Mouse (Mus musculus): ENCODE measurements around the gene Snx29.

Gene Snx29

DNA sequence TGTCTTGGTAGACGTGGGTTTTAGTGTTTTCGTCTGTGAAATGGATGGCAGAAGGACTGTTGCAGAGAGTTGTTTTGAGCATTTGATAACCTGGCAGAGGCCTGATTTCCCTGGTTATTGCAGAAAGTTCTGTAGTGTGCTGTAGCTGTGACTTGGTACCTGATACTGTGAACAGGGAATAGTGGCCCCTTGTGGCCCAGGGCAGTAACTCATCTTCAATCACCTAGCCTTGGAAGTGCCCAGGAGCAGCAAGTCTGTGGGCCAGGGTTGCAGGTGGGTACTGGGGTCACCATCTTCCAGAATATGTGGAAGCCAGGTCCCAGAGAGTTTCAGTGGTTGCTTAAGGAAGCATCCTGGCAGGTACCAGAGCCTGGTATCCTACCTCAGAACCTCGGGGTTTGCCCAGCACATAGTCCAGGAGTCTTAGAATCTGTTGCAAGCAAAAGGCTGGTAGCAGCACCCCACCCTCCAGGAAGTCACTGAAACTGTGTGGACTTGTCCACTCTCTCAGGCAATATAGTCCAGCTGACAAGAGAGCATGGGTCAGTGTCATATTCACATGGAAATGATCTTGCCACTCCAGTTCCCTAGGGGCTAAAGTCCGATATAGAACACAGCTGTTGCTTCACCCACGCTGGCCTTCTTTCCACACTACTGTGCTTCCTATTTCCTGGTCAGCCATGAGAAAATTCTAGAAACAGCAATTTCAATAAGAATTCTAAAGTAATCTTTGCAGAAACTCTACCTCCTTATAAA lies 281.1 kb downstream of the Snx29 start:
- DNase-seq, result no peak

DNA sequence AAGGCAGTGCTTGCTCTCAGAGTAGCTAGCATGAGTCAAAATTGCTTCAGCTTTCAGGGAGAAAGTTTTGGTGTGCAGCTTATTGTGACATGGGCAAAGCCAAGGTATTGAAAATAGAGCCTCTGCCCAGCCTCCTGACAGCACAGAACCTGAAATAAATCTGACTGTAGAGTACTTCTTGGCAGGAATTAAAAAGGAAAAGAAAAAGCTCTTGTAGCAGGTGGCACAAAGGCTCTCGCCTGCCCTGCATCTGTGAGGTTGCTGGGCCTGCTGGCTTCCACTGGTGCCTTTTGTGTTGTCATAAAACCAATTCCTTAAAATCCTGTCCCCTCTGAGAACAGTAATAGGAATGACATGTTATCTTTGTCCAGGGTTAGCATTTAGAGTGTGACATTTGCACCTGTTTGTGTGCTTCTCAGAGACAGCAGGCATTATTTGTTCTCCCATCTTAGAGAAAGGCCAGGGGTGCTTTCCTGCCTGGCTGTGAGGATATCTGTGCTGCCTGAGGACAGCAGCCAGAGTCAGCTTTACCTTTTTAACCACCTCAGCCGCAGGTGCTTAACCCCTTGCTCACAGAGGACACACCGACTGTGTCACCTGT lies 289.9 kb downstream of the Snx29 start:
- no peak for DNase-seq

DNA sequence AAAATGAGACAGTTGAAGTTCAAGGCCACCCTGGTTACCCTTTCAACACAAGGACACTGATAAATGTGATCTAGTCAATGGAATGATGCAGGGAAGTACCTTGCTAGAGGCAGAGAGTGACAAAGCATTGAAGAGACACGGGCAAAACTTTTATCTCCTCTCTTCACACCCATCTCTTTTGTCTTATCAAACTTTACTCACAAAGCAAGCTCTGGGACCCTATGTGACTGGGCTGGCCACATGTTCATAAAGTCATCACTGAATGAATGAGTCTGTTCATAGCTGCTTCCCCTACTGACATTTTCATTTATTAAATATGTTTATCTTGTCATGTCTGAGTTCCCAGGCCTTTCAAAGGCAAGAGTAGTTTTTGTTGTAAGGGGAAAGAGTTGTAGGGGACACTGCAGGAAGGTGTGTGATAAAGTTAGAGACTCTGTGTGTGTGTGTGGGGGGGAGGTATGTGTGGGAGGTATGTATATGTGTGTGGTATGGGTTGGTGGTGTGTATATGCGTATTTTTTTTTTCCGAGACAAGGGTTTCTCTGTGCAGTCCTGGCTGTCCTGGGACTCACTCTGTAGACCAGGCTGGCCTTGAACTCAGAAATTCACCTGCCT lies 291.8 kb downstream of the Snx29 start:
- DNase-seq, result no peak

DNA sequence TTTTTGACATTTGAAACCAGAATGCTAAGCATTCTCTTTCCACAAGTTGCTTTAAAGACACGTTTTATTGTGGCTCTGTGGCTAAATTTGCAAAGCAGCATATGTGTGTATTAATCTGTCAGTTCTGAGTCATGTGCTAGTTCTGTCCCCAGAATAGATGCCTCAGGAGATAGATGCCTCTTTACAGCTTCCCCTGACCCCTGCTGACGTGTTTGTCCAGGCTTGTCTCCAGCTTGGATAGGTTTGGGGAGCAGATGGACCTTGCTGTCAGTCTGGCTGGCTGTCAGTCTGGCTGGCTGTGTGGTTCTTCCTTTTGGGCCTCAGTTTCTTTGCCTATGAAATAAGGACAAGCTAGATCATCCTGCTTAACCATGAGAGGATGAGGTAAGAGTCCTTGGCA lies 292.9 kb downstream of the Snx29 start:
- no peak for DNase-seq

DNA sequence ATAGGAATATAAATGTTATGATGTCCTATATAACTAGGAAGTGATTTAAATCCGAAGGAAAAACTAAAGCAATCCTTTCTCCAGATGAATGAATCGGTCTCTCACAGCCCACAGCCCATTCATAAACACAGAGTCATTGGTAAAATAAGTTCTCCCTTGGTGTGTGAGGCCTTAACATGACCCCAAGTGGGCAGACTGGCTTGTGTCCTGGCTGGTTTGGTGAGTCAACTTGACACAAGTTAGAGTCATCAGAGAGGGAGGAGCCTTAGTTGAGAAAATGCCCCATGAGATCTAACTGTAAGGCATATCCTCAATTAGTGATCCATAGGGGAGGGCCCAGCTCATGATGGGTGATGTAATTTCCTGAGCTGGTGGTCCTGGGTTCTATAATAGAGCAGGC lies 297.2 kb downstream of the Snx29 start:
- DNase-seq, result no peak

DNA sequence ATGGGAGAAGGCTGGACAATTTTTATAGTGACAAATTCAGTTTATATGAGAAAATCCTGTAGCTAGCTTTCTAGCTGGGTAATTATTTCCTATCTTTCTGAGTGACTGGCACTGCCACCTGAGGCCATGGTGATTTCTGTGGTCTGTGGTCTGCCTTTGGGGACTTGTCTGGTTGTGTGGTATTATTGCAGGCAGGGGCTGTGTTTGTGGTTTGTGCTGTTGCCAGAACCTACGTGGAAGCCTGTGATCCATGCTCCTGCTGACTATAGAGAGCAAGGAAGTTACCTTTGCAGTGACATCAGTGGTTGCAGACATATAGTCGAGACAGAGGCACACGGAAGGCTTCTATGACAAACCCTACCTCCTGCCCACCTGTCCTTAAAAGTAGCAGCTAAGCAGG lies 298.3 kb downstream of the Snx29 start:
- no peak for DNase-seq

DNA sequence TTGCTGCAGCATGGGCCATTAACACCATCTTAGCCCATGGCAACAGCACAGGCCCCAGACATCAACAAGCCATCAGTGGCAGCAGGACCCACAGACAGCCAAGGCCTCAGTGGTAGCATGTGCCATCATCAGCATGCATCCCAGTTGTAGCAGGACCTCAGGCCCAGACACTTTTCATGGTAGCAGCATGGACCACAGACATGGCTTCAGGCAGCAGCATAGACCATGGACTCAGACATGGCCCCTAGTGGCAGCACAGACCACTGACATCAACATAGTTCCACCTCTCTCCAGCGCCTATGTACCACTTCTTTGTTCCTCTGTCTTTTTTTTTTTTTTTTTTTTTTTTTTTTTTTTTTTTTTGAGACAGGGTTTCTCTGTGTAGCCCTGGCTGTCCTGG lies 299.0 kb downstream of the Snx29 start:
- no peak for DNase-seq

DNA sequence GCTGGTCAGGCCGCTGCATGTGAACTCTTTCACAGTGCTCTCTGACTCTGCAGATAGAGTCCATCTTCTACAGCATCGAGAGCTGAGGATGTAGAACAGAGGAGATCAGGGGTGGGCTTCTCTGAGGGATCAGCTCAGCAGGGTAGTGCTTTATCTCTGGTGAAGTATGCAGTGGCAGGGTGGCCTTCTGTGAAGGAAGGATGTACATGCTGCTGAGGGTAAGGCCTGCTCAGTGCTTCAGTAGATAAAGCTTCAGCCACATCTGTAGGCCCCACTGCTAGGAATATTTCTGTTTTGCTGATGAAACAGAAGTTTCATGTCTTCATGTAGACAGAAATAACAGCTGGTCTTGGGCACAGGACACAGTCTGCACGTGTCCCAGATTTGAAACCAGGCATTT lies 300.3 kb downstream of the Snx29 start:
- DNase-seq, result no peak

DNA sequence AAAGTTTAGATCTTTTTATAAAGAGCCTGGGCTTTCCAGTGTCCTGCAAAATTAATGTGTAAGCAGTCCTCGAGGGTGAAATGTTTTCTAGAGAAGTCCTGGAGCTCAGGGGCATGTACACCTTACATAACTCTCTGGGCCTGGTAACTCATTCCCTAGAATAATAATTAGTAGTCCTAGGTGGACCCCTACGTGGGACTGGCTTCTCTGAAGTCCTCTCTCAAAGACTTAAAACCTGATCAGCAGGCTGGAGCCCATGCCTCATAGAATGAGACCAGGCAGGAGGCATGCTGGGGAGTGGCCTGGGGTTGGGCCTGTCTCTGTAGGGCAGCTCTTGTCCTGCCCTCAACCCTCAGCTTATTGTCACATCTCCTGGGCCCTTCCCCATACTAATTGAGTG lies 301.4 kb downstream of the Snx29 start:
- no peak for DNase-seq

DNA sequence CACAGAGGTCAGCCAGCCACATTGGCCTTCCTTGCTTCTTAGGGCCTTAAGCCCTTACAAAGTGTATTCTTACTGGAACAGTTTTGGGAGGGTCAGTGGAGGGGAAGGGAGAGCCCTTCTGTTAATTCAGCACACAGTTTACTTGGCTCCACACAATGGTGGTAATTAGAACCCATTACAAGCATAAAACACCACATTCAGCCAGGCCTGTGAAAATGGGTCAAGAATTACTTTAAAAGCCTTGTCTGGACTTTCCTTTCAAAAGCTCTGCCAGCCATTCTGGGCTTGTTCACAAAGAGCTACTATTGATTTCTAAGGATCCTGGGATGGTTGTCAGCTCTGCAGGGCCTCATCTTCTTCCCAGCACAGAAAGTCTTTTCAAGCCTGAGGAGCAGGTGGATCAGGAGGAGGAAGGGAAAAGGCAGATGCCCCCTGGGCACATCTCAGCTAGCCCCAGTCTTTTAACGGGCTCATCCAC lies 303.3 kb downstream of the Snx29 start:
- no peak for DNase-seq

DNA sequence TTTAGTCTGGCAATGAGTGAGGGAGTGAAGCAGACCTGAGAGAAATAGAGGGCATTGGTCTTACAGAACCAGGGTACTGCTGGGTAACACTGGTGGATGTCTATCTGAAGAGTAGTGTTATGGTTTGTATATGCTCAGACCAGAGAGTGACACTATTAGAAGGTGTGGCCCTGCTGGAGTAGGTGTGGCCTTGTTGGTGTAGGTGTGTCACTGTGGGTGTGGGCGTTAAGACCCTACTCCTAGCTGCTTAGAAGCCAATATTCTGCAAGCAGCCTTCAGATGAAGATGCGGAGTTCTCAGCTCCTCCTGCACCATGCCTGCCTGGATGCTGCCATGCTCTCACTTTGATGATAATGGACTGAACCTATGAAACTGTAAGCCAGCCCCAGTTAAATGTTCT lies 303.9 kb downstream of the Snx29 start:
- no peak for DNase-seq

DNA sequence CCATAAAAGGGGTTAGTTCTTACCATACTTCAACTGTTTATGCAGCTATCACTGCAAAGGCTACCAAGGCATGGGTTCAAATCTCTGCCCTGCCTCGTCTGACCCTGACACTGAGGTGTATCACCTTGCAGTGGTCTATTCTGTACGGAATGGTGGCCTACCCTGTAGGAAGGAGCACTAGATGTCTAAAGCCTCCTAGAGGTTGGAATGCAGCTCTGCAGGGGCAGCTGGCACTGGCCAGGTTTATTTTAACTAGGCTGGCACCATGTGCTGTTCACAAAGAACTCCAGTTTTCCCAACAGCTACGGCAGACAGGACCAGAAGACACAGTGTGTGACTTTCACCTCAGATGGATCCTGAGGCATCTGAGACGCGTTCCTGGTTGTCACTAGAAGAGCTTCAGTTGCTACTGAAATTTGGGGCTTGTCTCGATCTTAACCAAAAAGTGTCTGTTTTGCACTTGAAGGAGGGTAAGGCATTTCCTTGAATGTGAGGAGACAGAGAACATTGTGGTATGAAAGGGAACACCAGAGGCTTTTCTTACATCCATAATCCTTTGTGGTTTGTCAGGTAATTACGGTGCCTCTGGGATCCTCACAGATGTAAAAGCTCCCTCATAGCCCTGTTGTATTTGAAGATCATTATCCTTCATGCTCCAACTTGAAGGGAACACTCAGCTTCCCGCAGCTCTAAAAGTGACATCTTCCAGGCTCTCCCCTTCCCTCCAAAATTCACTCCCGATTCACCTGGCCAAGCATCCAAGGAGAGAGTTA lies 305.3 kb downstream of the Snx29 start:
- DNase-seq, result no peak

DNA sequence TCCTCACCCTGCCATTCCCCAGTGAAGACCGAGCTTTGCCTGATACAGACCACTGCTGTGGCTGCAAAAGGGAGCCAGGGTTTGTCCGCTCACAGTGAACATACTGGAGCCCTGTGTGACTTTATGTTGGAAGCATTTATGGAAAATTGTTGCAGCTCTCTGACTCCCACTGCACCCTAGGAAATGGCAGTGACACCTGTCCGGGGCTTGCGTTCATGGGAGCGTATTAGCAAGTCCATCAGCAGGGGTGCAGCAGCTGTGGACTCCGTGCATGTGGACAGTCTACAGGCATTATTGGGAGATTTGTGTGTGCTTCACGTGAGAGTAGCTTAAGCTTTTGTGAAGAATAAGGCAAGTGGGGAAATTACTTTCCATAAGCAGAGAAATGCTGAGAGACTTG lies 307.0 kb downstream of the Snx29 start:
- no peak for DNase-seq

DNA sequence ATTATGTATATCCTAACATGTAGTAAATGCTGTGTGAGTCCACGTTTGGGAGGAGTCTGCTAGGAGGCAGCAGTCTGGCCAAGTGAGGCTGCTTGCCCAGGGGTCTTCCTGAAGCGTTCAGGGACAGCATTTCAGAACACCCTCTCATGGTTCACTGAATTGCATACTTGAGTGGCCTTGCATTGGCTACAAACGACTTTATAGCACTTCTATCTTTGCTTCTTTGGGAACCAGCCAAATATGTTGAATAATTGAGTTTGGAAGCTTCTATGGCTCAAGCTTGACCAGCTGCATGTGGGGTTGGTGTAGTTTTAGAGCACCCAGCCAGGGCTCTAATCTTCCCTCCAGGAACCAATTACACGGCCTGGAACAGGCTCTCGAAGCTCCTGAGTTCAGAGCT lies 307.8 kb downstream of the Snx29 start:
- DNase-seq, result no peak

DNA sequence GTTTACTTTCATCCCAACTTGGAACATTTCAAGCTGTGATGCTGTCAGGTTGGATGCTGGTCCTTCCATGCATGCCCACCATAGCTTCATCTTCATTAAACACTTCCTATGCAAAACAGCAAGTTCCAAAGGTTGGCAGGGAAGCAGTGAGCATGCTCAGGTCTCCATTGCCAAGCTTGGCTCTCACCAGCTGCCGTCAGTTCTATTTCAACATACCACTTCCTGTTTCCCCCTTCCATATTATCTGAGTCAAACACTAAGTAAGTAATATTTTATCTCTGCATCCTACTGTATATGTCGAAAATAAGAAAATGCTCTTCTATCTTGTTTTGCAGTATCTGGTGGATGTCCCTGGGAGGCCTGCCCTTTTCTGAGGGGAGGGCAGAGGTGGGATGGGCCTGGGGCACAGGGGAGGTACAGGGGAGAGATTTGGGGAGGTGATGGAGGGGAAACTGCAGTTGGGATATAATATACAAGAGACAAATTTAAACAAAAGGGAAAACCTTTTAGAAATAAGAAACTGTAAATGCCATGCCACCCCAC lies 309.6 kb downstream of the Snx29 start:
- DNase-seq, result no peak

DNA sequence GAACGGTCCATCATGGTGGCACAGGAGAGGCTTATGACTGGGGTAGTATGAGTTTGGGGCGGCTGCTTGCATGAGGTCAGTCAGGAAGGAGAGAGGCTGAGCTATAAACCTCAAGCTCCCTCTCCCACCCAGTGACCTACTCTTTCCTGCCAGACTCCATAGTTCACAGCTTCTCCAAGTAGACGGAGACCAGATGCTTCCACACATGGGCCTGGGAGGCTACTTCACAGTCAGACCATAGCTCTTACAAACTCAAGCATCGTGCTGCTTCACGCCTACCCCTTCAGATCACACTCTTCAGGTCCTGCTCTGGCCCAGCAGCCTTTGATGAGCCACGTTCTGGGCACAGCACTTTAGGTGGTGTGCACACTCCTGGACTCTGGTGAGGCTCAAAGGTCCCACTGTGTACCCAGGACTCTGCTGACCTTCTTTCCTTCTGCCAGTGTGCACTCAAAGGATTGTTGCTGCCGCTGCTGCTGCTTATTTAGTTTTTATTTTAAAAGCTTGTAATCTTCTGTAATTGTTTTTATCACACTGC lies 313.6 kb downstream of the Snx29 start:
- DNase-seq, result no peak

DNA sequence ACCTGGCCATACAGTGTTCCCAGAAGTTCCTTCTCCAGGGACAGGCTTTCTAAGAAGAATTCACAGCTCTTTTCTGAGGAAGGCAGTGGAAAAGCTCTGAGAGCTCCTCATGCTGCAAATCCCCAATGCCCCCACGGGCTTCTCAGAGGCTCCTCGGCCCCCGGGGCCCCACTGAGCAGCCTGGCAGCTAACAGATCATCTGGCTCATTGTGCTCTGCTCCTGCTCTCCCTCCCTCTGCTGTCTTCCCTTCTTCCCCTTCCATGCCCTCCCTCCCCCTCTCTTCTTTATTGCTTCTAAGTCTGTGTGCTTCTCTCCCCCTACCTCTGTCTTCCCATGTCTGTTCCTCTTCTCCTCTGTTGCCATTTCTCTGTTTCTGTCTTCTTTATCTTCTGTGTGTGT lies 314.2 kb downstream of the Snx29 start:
- DNase-seq, result no peak

DNA sequence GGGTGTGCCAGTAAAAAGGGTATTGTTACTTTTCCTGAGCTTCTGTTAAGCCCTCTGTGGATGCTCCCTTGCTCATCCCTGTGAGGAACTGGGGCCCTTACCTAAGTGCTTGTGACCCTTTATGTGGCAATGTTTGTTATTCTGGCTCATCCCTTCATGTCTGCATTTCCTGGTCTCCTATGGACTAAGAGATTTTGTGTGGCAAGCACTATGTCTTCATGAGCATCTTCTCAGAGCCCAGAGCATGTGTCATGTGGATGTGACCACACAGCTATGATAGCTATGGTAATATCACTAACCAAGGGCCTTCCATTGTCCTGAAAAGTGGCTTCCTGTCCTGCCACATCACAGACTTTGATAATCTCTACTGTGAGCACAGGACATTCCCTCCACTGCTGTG lies 315.1 kb downstream of the Snx29 start:
- DNase-seq, result no peak

DNA sequence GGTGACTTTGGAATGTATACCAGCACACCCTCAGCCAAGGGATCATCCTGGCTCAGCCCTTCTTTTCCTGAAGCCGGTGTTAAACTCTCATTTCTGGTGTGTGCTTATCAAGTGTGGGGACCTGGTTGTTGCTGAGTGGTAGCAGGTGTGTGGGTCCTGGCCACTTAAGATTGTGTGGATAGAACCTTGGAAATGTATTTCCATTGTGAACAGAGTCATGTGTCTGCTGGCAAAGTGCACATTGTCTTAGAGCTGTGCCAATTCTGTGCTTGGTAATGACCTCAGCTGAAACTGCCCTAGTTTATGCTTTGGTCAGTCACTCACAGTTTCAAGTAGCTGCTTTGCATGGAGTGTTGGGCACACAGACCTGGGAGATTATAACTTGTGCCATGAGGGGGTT lies 316.0 kb downstream of the Snx29 start:
- no peak for DNase-seq

DNA sequence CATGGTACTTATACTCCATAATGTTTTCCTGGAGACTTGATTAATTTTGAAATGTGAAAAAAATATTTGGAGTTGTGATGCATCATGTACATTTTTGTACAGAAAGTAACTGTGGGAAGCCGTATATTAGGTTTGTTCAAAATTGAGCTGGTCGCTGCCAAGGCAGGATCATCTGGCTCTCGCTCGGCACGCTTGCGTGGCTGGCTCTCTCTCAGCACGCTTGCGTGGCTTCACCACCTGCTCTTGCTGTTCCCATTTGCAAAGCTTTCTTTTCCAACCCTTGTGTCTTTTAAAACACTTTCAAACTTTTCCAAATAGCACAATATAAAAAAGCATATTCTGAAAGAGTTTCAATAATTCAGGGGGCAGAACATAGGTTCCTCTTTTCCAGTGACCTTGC lies 317.2 kb downstream of the Snx29 start:
- DNase-seq, result no peak

DNA sequence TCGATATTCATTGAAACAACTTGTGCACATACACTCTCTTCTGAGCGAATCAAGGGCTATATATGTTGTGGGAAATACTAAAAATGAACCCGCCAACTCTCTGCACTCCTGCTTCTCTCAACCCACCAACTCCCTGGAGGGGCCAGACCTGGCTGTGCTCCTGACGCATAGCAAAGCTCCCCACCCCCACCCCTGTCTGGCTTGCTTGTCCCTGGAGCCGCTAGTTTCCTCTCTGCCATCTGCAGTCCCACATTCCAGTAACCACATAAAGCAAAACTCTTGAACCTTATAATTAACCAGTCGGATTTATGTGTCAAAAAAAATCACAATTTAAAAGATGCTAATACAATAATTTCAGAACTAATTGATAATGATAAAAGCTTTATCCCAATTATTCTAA lies 320.9 kb downstream of the Snx29 start:
- no peak for DNase-seq

DNA sequence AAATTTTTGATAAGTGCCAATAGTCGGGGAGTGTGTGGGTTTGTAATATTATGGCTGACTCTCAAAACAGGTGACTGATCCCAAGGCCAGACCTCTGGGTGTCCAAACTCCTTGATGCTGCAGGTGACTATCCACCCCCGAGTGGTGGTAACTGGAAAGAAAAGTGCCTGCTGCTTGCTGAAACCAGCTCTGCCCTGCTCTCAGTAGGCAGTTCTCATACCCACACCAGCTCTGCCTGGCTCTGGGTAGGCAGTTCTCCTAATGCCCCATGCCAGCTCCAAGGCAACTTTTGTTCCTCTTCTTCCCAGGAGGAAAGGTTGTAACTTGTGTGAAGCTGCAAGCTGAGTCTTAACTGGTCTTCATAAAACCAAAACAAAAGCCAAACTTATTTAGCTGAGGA lies 321.7 kb downstream of the Snx29 start:
- no peak for DNase-seq

DNA sequence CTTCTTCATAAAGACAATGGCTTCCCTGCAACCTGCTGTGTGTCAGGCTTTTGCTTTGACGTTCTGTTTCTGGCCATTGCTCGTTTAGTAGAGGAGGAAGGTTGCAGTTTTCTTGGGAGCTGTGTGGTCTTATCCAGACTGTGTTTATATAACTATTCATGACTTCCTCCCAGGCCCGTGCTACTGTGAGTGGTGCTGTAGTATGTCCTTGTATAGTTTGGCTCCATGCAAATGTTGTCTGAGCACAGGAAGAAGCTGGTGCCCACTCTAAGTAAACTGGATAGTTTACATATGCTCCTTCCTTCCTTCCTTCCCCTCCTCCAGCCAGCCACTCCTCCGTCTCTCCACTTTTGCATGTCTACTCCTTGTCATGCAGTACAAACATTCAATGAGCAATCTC lies 323.0 kb downstream of the Snx29 start:
- no peak for DNase-seq
